Mouse (Mus musculus): ENCODE data around the gene Antxr2. TPM values are rescaled to one million over a fixed set of nuclear protein-coding genes. Genes with fewer than 3 reads are reported as not detected.

Antxr2 gene
- total RNA-seq, 1 experiment, result 4.8 TPM

DNA sequence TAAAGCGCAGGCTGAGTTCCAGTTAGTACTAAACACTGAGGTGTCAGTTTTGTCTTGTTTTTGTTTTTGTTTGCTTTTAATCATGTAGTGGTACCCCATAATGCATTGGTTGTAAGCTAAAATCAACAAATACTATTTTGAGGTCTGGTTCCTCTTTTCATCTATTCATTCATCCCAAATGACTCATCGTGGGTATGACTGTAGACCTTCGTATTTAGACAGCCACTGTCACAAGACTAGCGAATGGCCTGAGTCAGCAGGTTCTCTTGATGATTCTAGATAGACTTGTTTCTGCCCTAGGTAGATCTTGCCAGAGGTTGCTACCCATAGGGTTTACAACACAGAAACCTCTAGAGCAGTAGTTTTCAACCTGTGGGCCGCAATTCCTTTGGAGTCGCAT is 116.9 kb downstream of the Antxr2 start:
- Histone ChIP-seq H3K36me3 (ENCODE audit: control insufficient read depth, insufficient read depth, low read length, poor library complexity, severe bottlenecking) (no peaks in the 10 kb centered on the region), H3K9ac (ENCODE audit: insufficient read depth, low read depth, low read length, poor library complexity, severe bottlenecking) (no peak overlapping the region), H3K4me3 (ENCODE audit: insufficient read depth in 1 of 2, low read depth in 1 of 2, low read length in 2 of 2, poor library complexity in 1 of 2, severe bottlenecking in 1 of 2) (no peak overlapping the region), H3K27ac (ENCODE audit: insufficient read depth, low read depth, low read length, poor library complexity, severe bottlenecking) (no peak overlapping the region), H3K4me1 (ENCODE audit: control insufficient read depth in 2 of 2, insufficient read depth in 2 of 2, low read length in 2 of 2, poor library complexity in 1 of 2) (no peaks in the 10 kb centered on the region), H3K9me3 (ENCODE audit: control insufficient read depth, insufficient read depth, low read depth, low read length) (no peaks in the 10 kb centered on the region)
- DNase-seq (ENCODE audit: low read depth, low spot score), result no peak
- TF ChIP-seq CHD2 (IDR thresholded peaks at IDR 0.05; ENCODE audit: low read depth, low read length), result no peak
- peak; percentile 20; the same call in 1 of the 2 replicates for TF ChIP-seq MAFK (IDR thresholded peaks at IDR 0.05; ENCODE audit: insufficient read depth, low read depth, low read length)
- TF ChIP-seq ZNF384 (IDR thresholded peaks at IDR 0.05; ENCODE audit: low read depth, low read length), result no peak
- TF ChIP-seq ZC3H11A (IDR thresholded peaks at IDR 0.05; ENCODE audit: borderline replicate concordance, low read depth, low read length), result no peak
- in situ Hi-C loops (cut with MboI; ENCODE audit: low sequenced_read_pairs in 2 of 2, unreplicated experiment in 2 of 2), result no loop called here

DNA sequence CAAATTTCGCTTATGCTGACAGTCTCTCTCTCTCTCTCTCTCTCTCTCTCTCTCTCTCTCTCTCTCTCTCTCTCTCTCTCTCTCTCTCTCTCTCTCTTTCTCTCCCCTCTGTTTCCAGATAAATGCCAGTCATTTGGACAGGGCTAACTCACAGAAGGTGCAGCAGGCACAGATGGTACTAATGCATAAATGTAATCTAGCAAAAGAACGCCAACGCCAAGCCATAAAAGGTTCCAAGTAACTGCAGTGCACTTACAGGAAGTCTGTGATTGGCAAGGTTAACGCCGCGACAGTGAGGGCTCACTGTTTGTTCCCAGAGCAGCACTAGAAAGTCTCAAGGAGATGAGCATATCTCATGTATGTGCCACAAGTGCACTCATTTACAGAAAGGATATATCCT is 123.4 kb downstream of the Antxr2 start:
- in situ Hi-C loops (cut with MboI; ENCODE audit: low sequenced_read_pairs in 2 of 2, unreplicated experiment in 2 of 2), result no loop called here
- TF ChIP-seq MAFK (IDR thresholded peaks at IDR 0.05; ENCODE audit: insufficient read depth, low read depth, low read length) (no peak), ZNF384 (IDR thresholded peaks at IDR 0.05; ENCODE audit: low read depth, low read length) (no peak)

DNA sequence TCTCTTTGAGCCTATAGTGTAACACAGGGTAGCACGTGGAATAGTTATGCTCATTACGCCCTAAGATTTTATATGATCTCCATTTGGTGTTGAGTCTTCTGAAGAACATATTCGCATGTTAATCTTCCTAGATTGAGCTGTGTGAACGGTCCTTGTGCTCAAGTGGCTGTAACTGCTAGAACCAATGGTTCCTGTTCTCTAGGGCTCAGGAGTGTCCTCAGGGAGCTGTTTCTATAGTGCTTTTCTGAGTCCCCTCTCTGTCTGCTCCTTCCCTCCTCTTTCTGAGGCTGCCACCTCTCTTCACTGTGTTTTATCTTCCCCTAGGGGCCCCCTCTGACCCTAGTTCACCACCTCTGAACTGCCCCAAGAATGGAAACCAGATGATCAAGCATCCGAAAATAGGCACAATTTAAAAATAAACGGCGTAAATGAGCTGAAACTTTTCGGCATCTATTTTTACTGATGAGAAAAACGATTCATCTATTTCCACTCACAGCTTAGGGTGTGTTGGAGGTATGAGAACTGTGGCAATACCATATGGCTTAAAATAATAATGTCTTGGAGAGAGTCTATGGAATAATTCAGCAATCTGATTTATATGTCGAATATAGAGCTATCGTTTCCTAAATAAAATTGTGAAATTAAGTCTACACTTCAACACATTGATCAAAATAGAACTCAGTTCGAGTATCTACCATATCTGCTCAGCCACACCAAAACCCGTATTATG is 124.1 kb downstream of the Antxr2 start:
- no peaks in the 10 kb centered on the region for H3K36me3 ChIP-seq (ENCODE audit: control insufficient read depth, insufficient read depth, low read length, poor library complexity, severe bottlenecking)
- H3K9ac ChIP-seq (ENCODE audit: insufficient read depth, low read depth, low read length, poor library complexity, severe bottlenecking), result no peak overlapping the region
- in situ Hi-C loops (cut with MboI; ENCODE audit: low sequenced_read_pairs in 2 of 2, unreplicated experiment in 2 of 2), result no loop called here
- no peak for DNase-seq (ENCODE audit: low read depth, low spot score)
- no peak overlapping the region for H3K4me3 ChIP-seq (ENCODE audit: insufficient read depth in 1 of 2, low read depth in 1 of 2, low read length in 2 of 2, poor library complexity in 1 of 2, severe bottlenecking in 1 of 2)
- H3K9me3 ChIP-seq (ENCODE audit: control insufficient read depth, insufficient read depth, low read depth, low read length), result no peaks in the 10 kb centered on the region
- TF ChIP-seq ZNF384 (IDR thresholded peaks at IDR 0.05; ENCODE audit: low read depth, low read length) (no peak), HCFC1 (IDR thresholded peaks at IDR 0.05; ENCODE audit: borderline replicate concordance, insufficient read depth, low read length) (no peak), MAFK (IDR thresholded peaks at IDR 0.05; ENCODE audit: insufficient read depth, low read depth, low read length) (no peak), ZC3H11A (IDR thresholded peaks at IDR 0.05; ENCODE audit: borderline replicate concordance, low read depth, low read length) (no peak), CHD2 (IDR thresholded peaks at IDR 0.05; ENCODE audit: low read depth, low read length) (no peak)
- no peaks in the 10 kb centered on the region for H3K4me1 ChIP-seq (ENCODE audit: control insufficient read depth in 2 of 2, insufficient read depth in 2 of 2, low read length in 2 of 2, poor library complexity in 1 of 2)
- no peak overlapping the region for H3K27ac ChIP-seq (ENCODE audit: insufficient read depth, low read depth, low read length, poor library complexity, severe bottlenecking)

More for the DNA sequence above, 123.4 kb downstream of the Antxr2 start:
- Histone ChIP-seq H3K9me3 (ENCODE audit: control insufficient read depth, insufficient read depth, low read depth, low read length) (no peaks in the 10 kb centered on the region), H3K36me3 (ENCODE audit: control insufficient read depth, insufficient read depth, low read length, poor library complexity, severe bottlenecking) (no peaks in the 10 kb centered on the region), H3K4me1 (ENCODE audit: control insufficient read depth in 2 of 2, insufficient read depth in 2 of 2, low read length in 2 of 2, poor library complexity in 1 of 2) (no peaks in the 10 kb centered on the region), H3K9ac (ENCODE audit: insufficient read depth, low read depth, low read length, poor library complexity, severe bottlenecking) (no peak overlapping the region), H3K27ac (ENCODE audit: insufficient read depth, low read depth, low read length, poor library complexity, severe bottlenecking) (no peak overlapping the region), H3K4me3 (ENCODE audit: insufficient read depth in 1 of 2, low read depth in 1 of 2, low read length in 2 of 2, poor library complexity in 1 of 2, severe bottlenecking in 1 of 2) (no peak overlapping the region)
- DNase-seq (ENCODE audit: low read depth, low spot score), result no peak

DNA sequence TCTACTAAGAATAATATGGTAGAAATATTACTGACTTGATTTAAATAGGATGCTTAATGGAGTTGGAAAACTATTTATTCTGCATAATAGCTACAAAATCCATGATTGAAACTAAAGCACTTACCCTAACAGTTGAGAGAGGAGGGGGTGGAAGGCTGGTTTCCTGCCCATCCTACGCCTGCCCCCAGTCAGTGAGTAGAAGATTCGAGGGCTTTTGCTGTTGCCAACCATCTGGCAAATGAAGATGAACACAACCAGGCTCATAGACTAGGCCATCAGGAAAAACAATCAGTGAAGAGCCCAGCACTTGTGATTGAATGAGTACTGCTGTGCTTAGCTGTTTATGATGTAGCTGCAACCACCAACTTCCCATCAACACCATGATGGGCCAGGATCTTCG is 125.0 kb downstream of the Antxr2 start:
- TF ChIP-seq ZC3H11A (IDR thresholded peaks at IDR 0.05; ENCODE audit: borderline replicate concordance, low read depth, low read length) (no peak), ZNF384 (IDR thresholded peaks at IDR 0.05; ENCODE audit: low read depth, low read length) (no peak), HCFC1 (IDR thresholded peaks at IDR 0.05; ENCODE audit: borderline replicate concordance, insufficient read depth, low read length) (no peak), CHD2 (IDR thresholded peaks at IDR 0.05; ENCODE audit: low read depth, low read length) (no peak), MAFK (IDR thresholded peaks at IDR 0.05; ENCODE audit: insufficient read depth, low read depth, low read length) (no peak)
- in situ Hi-C loops (cut with MboI; ENCODE audit: low sequenced_read_pairs in 2 of 2, unreplicated experiment in 2 of 2), result no loop called here
- no peaks in the 10 kb centered on the region for H3K4me1 ChIP-seq (ENCODE audit: control insufficient read depth in 2 of 2, insufficient read depth in 2 of 2, low read length in 2 of 2, poor library complexity in 1 of 2)
- no peaks in the 10 kb centered on the region for H3K36me3 ChIP-seq (ENCODE audit: control insufficient read depth, insufficient read depth, low read length, poor library complexity, severe bottlenecking)
- H3K9me3 ChIP-seq (ENCODE audit: control insufficient read depth, insufficient read depth, low read depth, low read length), result no peaks in the 10 kb centered on the region
- H3K27ac ChIP-seq (ENCODE audit: insufficient read depth, low read depth, low read length, poor library complexity, severe bottlenecking), result no peak overlapping the region
- no peak overlapping the region for H3K9ac ChIP-seq (ENCODE audit: insufficient read depth, low read depth, low read length, poor library complexity, severe bottlenecking)
- no peak for DNase-seq (ENCODE audit: low read depth, low spot score)
- no peak overlapping the region for H3K4me3 ChIP-seq (ENCODE audit: insufficient read depth in 1 of 2, low read depth in 1 of 2, low read length in 2 of 2, poor library complexity in 1 of 2, severe bottlenecking in 1 of 2)

DNA sequence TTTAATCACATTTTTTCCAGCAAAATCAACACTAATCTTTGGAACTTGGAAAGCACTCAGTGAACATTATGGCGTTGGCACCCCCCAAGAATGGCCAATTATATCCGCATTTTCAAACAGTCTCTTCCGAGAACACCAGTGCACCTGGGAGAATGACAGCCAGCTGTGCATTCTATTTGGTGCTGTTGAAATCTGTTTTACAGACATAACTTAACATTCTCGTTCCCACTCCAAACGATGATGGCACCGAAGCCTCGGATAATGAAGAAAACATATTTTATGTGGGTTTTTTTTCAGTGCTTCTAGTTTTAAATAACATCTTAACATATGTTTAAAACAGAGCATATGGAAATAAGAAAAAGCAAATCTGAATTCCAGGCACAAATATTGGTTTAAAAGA is 129.7 kb downstream of the Antxr2 start:
- Histone ChIP-seq H3K9ac (ENCODE audit: insufficient read depth, low read depth, low read length, poor library complexity, severe bottlenecking) (no peak overlapping the region), H3K27ac (ENCODE audit: insufficient read depth, low read depth, low read length, poor library complexity, severe bottlenecking) (no peak overlapping the region), H3K9me3 (ENCODE audit: control insufficient read depth, insufficient read depth, low read depth, low read length) (no peaks in the 10 kb centered on the region), H3K36me3 (ENCODE audit: control insufficient read depth, insufficient read depth, low read length, poor library complexity, severe bottlenecking) (no peaks in the 10 kb centered on the region), H3K4me1 (ENCODE audit: control insufficient read depth in 2 of 2, insufficient read depth in 2 of 2, low read length in 2 of 2, poor library complexity in 1 of 2) (no peaks in the 10 kb centered on the region), H3K4me3 (ENCODE audit: insufficient read depth in 1 of 2, low read depth in 1 of 2, low read length in 2 of 2, poor library complexity in 1 of 2, severe bottlenecking in 1 of 2) (no peak overlapping the region)
- TF ChIP-seq MAFK (IDR thresholded peaks at IDR 0.05; ENCODE audit: insufficient read depth, low read depth, low read length), result no peak
- TF ChIP-seq CHD2 (IDR thresholded peaks at IDR 0.05; ENCODE audit: low read depth, low read length), result no peak
- TF ChIP-seq ZC3H11A (IDR thresholded peaks at IDR 0.05; ENCODE audit: borderline replicate concordance, low read depth, low read length), result no peak
- TF ChIP-seq HCFC1 (IDR thresholded peaks at IDR 0.05; ENCODE audit: borderline replicate concordance, insufficient read depth, low read length), result no peak
- no peak for TF ChIP-seq ZNF384 (IDR thresholded peaks at IDR 0.05; ENCODE audit: low read depth, low read length)
- in situ Hi-C loops (cut with MboI; ENCODE audit: low sequenced_read_pairs in 2 of 2, unreplicated experiment in 2 of 2), result no loop called here
- no peak for DNase-seq (ENCODE audit: low read depth, low spot score)

Data from ES-E14 (cell line).